Comparison of ENCODE assay signal across 8 mouse cellular contexts in the genomic region with DNA sequence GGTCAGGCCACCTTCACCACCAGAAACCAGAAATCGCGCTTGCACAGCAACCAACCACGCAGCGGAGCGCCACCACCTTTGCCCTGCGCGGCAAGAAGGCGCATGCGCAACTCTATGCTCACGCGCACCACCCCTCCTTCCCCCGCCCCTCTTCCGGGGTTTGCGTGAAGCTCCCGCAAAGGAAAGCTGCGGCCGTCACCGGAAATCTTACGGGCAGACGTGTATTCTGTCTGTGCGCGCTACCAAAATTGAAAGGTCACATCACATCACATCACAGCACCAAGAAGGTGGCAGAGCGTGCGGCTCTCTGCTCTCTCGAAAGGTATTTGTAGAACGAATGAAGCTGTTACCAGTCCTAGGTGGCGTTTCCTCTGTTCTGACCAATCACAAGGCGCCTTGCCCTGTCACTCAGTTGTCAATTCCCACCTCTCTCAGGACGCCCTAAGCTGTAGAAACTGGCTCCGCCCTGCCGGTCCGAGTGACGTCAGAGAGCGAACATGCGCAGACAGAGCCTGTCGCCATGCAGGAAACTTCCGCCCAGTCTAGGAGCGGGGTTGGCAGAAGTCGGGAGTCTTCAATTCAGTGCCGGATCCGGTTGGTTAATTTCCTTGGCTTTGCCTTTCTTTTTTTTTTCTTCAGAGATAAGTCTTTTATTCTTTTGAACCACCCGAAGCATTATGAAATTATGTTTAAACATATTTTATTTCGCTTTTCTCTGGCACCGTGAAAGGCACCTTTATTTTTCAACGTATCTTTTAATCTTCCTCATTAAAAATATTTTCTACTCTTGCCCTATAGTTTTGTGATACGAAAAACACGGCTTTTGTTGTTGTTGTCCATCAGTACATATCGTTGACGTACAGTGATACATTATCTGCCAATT. TPM values are rescaled to one million over a fixed set of nuclear protein-coding genes. Genes with fewer than 3 reads are reported as not detected.
DNase-seq lines count a peak whose midpoint lies in the region; ATAC-seq lines count a peak whose summit lies in the region.

A gene (plus strand): TSS at position 151 of the 883 bp plus-strand sequence.
A gene (minus strand): TSS at position 322 of the 883 bp plus-strand sequence.
A gene (minus strand): TSS at position 322 of the 883 bp plus-strand sequence.

- peak; percentile 84 for ATAC-seq in inflammation-experienced regulatory T-cells, adult 6 months
- ATAC-seq in megakaryocyte-erythroid progenitor cell, adult 5-6 weeks (replicated peaks; ENCODE audit: low FRiP score, low TSS enrichment, poor library complexity, severe bottlenecking): peak; percentile 86

- peak; percentile 100 for DNase-seq in adrenal gland, adult (ENCODE audit: inconsistent age in 2 of 2, low spot score in 1 of 2)
- DNase-seq in embryo, embryonic 10.5 days (ENCODE audit: low spot score): peak; percentile 99
- DNase-seq in gastrocnemius, postnatal 14 days: peak; percentile 98
- peak; percentile 99 for DNase-seq in left cerebral cortex, postnatal 10 days (ENCODE audit: extremely low spot score in 1 of 2, low spot score in 2 of 2)
- peak; percentile 99 for DNase-seq in right cerebral cortex, postnatal 25 days
- DNase-seq in urinary bladder, postnatal 4 days (ENCODE audit: low spot score in 2 of 2): peak; percentile 99

- intact Hi-C loops in gastrocnemius, postnatal 14 days (cut with DNase I; ENCODE audit: low total_unique reads): no loop called here
- intact Hi-C loops in left cerebral cortex, postnatal 10 days (cut with DNase I): no loop called here

RNA-seq across cellular contexts. Expression of the first gene that starts in this region (rescaled TPM):
- 1 to 10 TPM; 2.4 to 2.7 TPM for total RNA-seq in gastrocnemius, postnatal 14 days (2021)
- 1 to 10 TPM; 4.8 to 6.7 (median 6.1) TPM for polyA plus RNA-seq in inflammation-experienced regulatory T-cells, adult 6 months (2017; shearing (Covaris generic))
- total RNA-seq in left cerebral cortex, postnatal 10 days (2021): 10 to 100 TPM in 1 of 2 experiments, 1 to 10 TPM in 1; 9.6 to 10.4 TPM
- 8.2 and 9.1 TPM in 2 replicates for total RNA-seq in megakaryocyte-erythroid progenitor cell, adult 5-6 weeks (2014; fragmentation: Nextera tagmentation)
- 5.4 and 7.6 TPM in 2 replicates for total RNA-seq in megakaryocyte-erythroid progenitor cell, adult 5-6 weeks (2017)

RNA-seq across cellular contexts. Expression of the second gene that starts in this region (rescaled TPM):
- total RNA-seq in gastrocnemius, postnatal 14 days (2021): 10 to 100 TPM; 13.3 to 15.9 TPM
- polyA plus RNA-seq in inflammation-experienced regulatory T-cells, adult 6 months (2017; shearing (Covaris generic)): 10 to 100 TPM; 14.1 to 26.3 (median 18.6) TPM
- 10 to 100 TPM; 11.2 to 18.2 TPM for total RNA-seq in left cerebral cortex, postnatal 10 days (2021)
- 3.5 TPM in 1 of 2 replicates, not detected in the other for total RNA-seq in megakaryocyte-erythroid progenitor cell, adult 5-6 weeks (2014; fragmentation: Nextera tagmentation)
- 8.2 and 10.9 TPM in 2 replicates for total RNA-seq in megakaryocyte-erythroid progenitor cell, adult 5-6 weeks (2017)

RNA-seq across cellular contexts. Expression of the third gene that starts in this region (rescaled TPM):
- total RNA-seq in gastrocnemius, postnatal 14 days (2021): 10 to 100 TPM; 16.2 to 23.4 TPM
- polyA plus RNA-seq in inflammation-experienced regulatory T-cells, adult 6 months (2017; shearing (Covaris generic)): 10 to 100 TPM; 11.4 to 13.7 (median 11.5) TPM
- total RNA-seq in left cerebral cortex, postnatal 10 days (2021): 10 to 100 TPM; 25.1 to 28.8 TPM
- total RNA-seq in megakaryocyte-erythroid progenitor cell, adult 5-6 weeks (2014; fragmentation: Nextera tagmentation): 11.2 and 21.7 TPM in 2 replicates
- total RNA-seq in megakaryocyte-erythroid progenitor cell, adult 5-6 weeks (2017): 12.5 and 16.4 TPM in 2 replicates

Comparison
In these comparisons a context has a peak if more than half of its experiments do, and no peak if none do; other contexts are left out.
1. Peak in every context shown above with its lines: DNase-seq and ATAC-seq.